Mouse (Mus musculus): ENCODE measurements around the gene Cd72.

DNA sequence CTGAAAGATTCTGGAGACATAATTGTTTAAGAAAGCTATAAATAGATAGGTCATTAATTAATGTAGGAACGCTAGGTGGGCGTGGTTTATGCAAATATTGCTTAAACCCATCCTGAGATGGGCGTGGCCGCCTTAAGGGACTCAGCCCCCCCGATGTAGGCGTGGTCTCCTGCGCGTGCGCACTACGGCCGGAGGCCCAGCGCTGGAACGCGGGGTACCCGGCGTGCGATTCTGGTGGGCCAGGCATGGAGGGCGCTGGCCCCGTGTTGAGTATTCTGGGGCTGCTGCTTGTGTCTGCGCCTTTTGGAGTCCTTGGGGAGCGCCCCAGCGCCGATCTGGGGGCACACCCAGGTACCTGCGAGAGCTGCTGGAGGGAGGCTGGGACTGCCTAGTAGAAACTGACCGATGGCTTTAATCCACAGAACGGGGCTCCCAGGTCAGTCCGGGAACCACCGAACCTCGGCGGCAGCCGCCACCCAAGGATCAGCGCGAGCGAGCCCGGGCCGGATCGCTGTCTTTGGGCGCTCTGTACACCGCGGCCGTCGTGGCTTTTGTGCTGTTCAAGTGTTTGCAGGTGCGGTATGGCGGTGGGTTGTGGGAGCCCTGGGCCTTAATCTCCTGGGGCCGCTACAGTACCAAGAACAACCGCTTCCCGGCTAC, 38.9 kb upstream of the Cd72 start:
- no peak for TF ChIP-seq CTCF (IDR thresholded peaks at IDR 0.05; ENCODE audit: extremely low read depth, insufficient read length, insufficient replicate concordance, low read depth, low read length)
- TF ChIP-seq POLR2A (IDR thresholded peaks at IDR 0.05; ENCODE audit: low read depth, low read length): peak; percentile 65; the same call in 1 of the 2 replicates
